Mouse (Mus musculus): ENCODE results near the gene Gm11042. TPM values are rescaled to one million over a fixed set of nuclear protein-coding genes. Genes with fewer than 3 reads are reported as not detected.
A peak's percentile ranks its signal among the peaks of the same experiment; 100 is the strongest.

Gene Gm11042
- total RNA-seq, 1 experiment from 2014 or later: not detected

DNA sequence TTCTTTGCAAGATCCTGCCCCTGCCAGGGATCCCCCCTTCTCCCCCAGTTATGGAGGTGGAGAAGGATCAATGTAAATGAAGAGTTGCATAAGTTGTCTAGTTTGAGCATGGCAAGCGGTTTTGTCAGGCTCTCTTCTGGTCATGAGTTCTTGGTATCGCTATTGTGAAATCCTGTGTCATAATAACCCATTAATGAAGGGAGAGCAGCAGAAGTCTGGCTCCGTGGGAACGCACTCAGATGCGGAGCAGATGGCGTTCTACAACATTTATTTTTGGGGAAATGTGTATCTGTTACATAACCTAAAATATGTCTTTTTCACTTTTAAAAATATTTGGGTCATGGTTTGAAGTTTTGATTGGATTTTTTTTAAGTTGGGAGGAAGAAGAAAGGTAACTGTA, 14.6 kb downstream of the Gm11042 start:
- ATAC-seq (replicated peaks in 1 of 2; ENCODE audit: insufficient read depth in 1 of 2, low FRiP score in 2 of 2, low TSS enrichment in 1 of 2, low read depth in 1 of 2, poor library complexity in 2 of 2, severe bottlenecking in 2 of 2): no peak

DNA sequence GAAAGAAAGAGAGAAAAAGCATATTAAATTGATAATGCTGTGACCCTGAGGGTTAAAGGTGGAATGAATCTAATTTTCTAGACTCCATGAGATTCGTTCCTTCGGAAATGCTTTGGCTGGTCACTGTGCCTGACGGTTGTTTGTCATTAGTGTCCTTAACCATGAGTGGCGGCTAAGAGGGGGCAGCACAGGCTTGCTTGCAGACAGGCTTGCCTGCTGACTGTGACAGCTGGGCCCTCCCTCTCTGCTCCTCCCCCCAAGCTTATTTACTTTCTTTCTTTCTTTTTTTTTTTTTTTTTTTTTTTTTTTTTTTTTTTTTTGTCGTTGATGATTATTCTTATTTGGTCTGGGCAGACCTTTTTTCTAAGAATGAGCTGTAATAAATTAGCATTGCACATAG, 19.8 kb downstream of the Gm11042 start:
- ATAC-seq (replicated peaks in 1 of 2; ENCODE audit: insufficient read depth in 1 of 2, low FRiP score in 2 of 2, low TSS enrichment in 1 of 2, low read depth in 1 of 2, poor library complexity in 2 of 2, severe bottlenecking in 2 of 2): no peak

DNA sequence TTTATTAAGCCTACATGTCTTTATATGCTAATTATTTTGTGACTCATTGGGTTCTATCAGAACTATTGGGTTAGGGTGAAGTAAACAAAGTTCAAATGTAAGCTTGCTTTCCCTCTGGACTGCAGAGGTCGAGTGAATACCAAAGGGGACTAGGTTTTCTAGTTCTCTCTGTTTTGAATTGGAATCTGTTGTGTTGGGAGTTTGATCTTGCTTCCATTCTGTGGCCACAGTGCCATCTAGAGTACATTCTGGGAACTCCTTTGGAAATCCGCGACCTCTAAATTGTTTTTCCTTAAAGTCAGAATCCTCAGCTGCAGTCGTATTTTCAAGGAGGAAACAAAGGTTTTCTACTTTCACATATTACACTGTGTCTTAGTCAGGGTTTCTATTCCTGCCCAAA, 22.6 kb downstream of the Gm11042 start:
- no peak for ATAC-seq (replicated peaks in 1 of 2; ENCODE audit: insufficient read depth in 1 of 2, low FRiP score in 2 of 2, low TSS enrichment in 1 of 2, low read depth in 1 of 2, poor library complexity in 2 of 2, severe bottlenecking in 2 of 2)

DNA sequence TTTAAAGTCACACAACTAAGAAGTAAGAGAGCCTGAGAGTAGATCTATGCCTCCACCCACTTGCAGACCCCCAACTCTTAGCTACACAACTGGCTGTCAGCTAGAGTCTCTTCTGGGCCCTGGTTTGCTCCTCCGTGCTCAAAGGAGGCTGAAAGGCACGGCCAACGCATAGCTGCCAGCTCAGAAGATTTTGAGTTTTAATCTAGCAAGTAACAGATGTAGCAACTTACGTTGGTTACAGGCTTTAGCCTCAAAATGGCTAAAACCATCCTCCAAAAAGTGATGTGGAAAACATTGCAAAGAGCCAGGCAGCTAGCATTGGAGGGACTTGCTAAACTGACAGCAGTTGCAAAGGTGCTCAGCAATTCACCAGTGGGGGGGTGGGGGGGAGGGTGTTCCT, 25.2 kb downstream of the Gm11042 start:
- ATAC-seq (replicated peaks in 1 of 2; ENCODE audit: insufficient read depth in 1 of 2, low FRiP score in 2 of 2, low TSS enrichment in 1 of 2, low read depth in 1 of 2, poor library complexity in 2 of 2, severe bottlenecking in 2 of 2): no peak

- no peak for ATAC-seq (replicated peaks in 1 of 2; ENCODE audit: insufficient read depth in 1 of 2, low FRiP score in 2 of 2, low TSS enrichment in 1 of 2, low read depth in 1 of 2, poor library complexity in 2 of 2, severe bottlenecking in 2 of 2)
These were observed 31.5 kb downstream of the Gm11042 start for GRCm38 (mm10) chr12:74284685-74285054.

DNA sequence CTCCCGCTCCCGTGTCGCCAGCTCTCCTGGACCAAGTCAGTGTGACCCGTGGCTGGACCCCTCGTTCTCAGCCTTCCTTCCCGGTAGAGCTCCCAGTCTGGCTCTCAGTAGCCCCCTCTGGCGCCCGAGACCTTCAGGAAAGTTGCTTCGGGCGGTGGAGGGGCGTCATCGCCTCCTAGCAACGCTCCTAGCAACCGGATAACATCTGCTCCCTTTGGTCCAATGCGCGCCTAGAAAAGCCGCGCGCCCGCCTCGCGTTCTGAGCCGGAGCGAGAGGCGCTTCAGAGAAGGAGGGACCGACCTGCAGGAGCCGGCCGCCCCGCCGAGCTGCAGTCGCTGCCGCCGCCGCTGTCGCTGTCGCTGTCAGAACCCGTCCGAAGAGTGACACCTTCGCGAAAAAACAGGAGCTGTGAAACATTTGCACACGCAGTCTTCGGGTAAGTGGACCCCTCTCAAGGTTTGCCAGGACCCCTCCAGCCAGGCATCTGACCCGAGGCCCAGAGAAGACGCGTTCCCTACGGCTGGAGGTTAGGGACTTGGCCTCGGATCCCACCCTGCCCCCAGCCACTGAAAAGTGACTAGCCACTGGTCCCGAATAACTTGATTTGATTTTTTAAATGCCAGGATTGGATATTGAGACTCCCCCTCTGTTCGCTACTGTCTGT, 32.0 kb downstream of the Gm11042 start:
- ATAC-seq (replicated peaks in 1 of 2; ENCODE audit: insufficient read depth in 1 of 2, low FRiP score in 2 of 2, low TSS enrichment in 1 of 2, low read depth in 1 of 2, poor library complexity in 2 of 2, severe bottlenecking in 2 of 2): peak; percentile 35 to 74

- ATAC-seq (replicated peaks in 1 of 2; ENCODE audit: insufficient read depth in 1 of 2, low FRiP score in 2 of 2, low TSS enrichment in 1 of 2, low read depth in 1 of 2, poor library complexity in 2 of 2, severe bottlenecking in 2 of 2): no peak
These were observed 33.3 kb downstream of the Gm11042 start for GRCm38 (mm10) chr12:74282846-74283245.

- ATAC-seq (replicated peaks in 1 of 2; ENCODE audit: insufficient read depth in 1 of 2, low FRiP score in 2 of 2, low TSS enrichment in 1 of 2, low read depth in 1 of 2, poor library complexity in 2 of 2, severe bottlenecking in 2 of 2): no peak
These were observed 34.8 kb downstream of the Gm11042 start for GRCm38 (mm10) chr12:74281403-74281802.

GRCm38 (mm10) chr12:74277265-74277664, 38.9 kb downstream of the Gm11042 start:
- no peak for ATAC-seq (replicated peaks in 1 of 2; ENCODE audit: insufficient read depth in 1 of 2, low FRiP score in 2 of 2, low TSS enrichment in 1 of 2, low read depth in 1 of 2, poor library complexity in 2 of 2, severe bottlenecking in 2 of 2)

DNA sequence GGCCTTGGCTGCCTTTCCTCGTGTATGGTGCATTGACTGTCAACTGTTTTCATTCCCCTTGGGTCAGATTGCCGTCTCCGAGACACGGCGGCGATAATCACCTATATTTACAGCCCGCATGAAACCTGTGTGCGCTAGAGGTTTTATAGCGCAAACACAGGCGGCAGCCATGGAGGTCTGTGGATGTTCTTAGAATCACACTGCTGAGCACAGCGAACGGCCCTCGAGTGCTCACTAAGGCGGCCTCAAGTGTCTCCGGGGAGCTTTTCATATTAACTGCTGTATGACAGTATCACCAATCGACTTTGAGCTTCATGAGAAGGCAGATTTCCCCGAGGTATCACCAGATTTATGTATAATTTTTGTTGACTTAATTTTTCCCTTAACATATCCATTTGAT, 43.6 kb downstream of the Gm11042 start:
- ATAC-seq (replicated peaks in 1 of 2; ENCODE audit: insufficient read depth in 1 of 2, low FRiP score in 2 of 2, low TSS enrichment in 1 of 2, low read depth in 1 of 2, poor library complexity in 2 of 2, severe bottlenecking in 2 of 2): no peak

GRCm38 (mm10) chr12:74268644-74269285, 47.4 kb downstream of the Gm11042 start:
- ATAC-seq (replicated peaks in 1 of 2; ENCODE audit: insufficient read depth in 1 of 2, low FRiP score in 2 of 2, low TSS enrichment in 1 of 2, low read depth in 1 of 2, poor library complexity in 2 of 2, severe bottlenecking in 2 of 2): no peak

DNA sequence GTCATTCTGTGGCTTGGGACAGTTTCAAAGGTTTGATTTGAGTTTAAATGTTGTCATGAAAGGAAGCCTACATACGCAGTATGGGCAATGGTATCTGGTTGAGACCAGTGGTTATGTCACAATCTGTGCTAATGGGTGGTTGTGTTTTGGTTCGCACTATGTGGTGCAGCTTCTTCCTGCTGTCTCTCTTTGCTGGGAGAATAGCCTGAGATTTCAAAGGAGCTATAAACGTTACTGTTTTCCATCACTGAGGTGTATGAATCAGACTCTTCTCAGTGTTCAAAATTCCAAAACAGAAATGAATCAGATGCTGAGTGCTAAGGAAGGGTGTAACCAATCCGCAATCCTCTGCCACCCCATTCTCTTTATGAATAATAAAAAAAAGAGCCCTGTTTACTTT, 49.1 kb downstream of the Gm11042 start:
- no peak for ATAC-seq (replicated peaks in 1 of 2; ENCODE audit: insufficient read depth in 1 of 2, low FRiP score in 2 of 2, low TSS enrichment in 1 of 2, low read depth in 1 of 2, poor library complexity in 2 of 2, severe bottlenecking in 2 of 2)

Measured in hematopoietic stem cell, adult 5-6 weeks (primary cell).